Mouse (Mus musculus) cerebellum, postnatal 14 days (tissue): ENCODE data around the gene Appl1.
"Not testable (repeated sequence)": the region's sequence is repeated elsewhere in the genome, so short reads cannot be mapped to it uniquely, and the experiment has no call there.

ENCODE experiments used
- DNase-seq, 2 experiments: peaks; one replicate each; pipeline ENCODE4 v3.0.0; 2021; ENCODE audit warnings: mixed read lengths in 2 of 2

Appl1 gene

GRCm38 (mm10) chr14:26960518-26960917 lies 10.5 kb downstream of the Appl1 start:
- no peak for DNase-seq

GRCm38 (mm10) chr14:26956139-26956538 lies 14.9 kb downstream of the Appl1 start:
- not testable (repeated sequence) for DNase-seq

GRCm38 (mm10) chr14:26935558-26935957 lies 35.5 kb downstream of the Appl1 start:
- DNase-seq, result no peak

GRCm38 (mm10) chr14:26934891-26935290 lies 36.1 kb downstream of the Appl1 start:
- DNase-seq, result no peak

GRCm38 (mm10) chr14:26923702-26924421 lies 47.2 kb downstream of the Appl1 start:
- DNase-seq, result no peak

- no peak for DNase-seq
These were observed 51.7 kb downstream of the Appl1 start for GRCm38 (mm10) chr14:26919310-26919709.

GRCm38 (mm10) chr14:26913681-26914268 lies 57.3 kb downstream of the Appl1 start:
- peak; percentile 14 to 27 for DNase-seq

GRCm38 (mm10) chr14:26911826-26912225 lies 59.2 kb downstream of the Appl1 start:
- DNase-seq, result no peak

GRCm38 (mm10) chr14:26911201-26911600 lies 59.8 kb downstream of the Appl1 start:
- no peak for DNase-seq

- DNase-seq, result not testable (repeated sequence)
These were observed 60.6 kb downstream of the Appl1 start for GRCm38 (mm10) chr14:26910461-26910860.

- no peak for DNase-seq
These were observed 63.6 kb downstream of the Appl1 start for GRCm38 (mm10) chr14:26907401-26907800.

GRCm38 (mm10) chr14:26900893-26901292 lies 70.1 kb downstream of the Appl1 start:
- no peak for DNase-seq

GRCm38 (mm10) chr14:26899490-26899889 lies 71.5 kb downstream of the Appl1 start:
- DNase-seq, result no peak

- no peak for DNase-seq
These were observed 76.6 kb downstream of the Appl1 start, which contains the start of gene Asb14 for GRCm38 (mm10) chr14:26894392-26894791. Gene Asb14, plus strand, starts transcription at chr14:26894557.

GRCm38 (mm10) chr14:26890777-26891176 lies 80.3 kb downstream of the Appl1 start:
- no peak for DNase-seq

- DNase-seq, result no peak
These were observed 83.8 kb downstream of the Appl1 start for GRCm38 (mm10) chr14:26887244-26887643.

- no peak for DNase-seq
These were observed 89.3 kb downstream of the Appl1 start for GRCm38 (mm10) chr14:26881700-26882099.

- no peak for DNase-seq
These were observed 91.1 kb downstream of the Appl1 start for GRCm38 (mm10) chr14:26879976-26880375.

GRCm38 (mm10) chr14:26878756-26879155 lies 92.3 kb downstream of the Appl1 start:
- no peak for DNase-seq
